Mouse (Mus musculus): ENCODE results near the gene Tacr2.

- no peak for TF ChIP-seq CTCF (IDR thresholded peaks at IDR 0.05 in 2 of 3, conservative IDR thresholded peaks at IDR 0.05 in 1 of 3; ENCODE audit: control insufficient read depth in 1 of 3, insufficient read depth in 1 of 3, low read depth in 2 of 3, low read length in 3 of 3, poor library complexity in 1 of 3, severe bottlenecking in 1 of 3)
- no peak for TF ChIP-seq ZC3H11A (IDR thresholded peaks at IDR 0.05; ENCODE audit: low read depth, low read length)
- TF ChIP-seq USF2 (IDR thresholded peaks at IDR 0.05; ENCODE audit: borderline replicate concordance in 1 of 2, insufficient read depth in 1 of 2, low read depth in 1 of 2, low read length in 2 of 2), result no peak
- no peak for TF ChIP-seq MAX (IDR thresholded peaks at IDR 0.05; ENCODE audit: low read length)
- no peak for TF ChIP-seq ELF1 (IDR thresholded peaks at IDR 0.05; ENCODE audit: low read depth, low read length)
- TF ChIP-seq NRF1 (IDR thresholded peaks at IDR 0.05; ENCODE audit: insufficient read depth, low read depth, low read length, poor library complexity, severe bottlenecking), result no peak
- TF ChIP-seq ETS1 (IDR thresholded peaks at IDR 0.05; ENCODE audit: low read depth, low read length), result no peak
- TF ChIP-seq POLR2A (IDR thresholded peaks at IDR 0.05; ENCODE audit: control insufficient read depth in 1 of 2, insufficient read depth in 1 of 2, low read depth in 1 of 2, low read length in 2 of 2, poor library complexity in 1 of 2), result no peak
- no peak for TF ChIP-seq ZNF384 (IDR thresholded peaks at IDR 0.05; ENCODE audit: low read depth, low read length)
- TF ChIP-seq SIN3A (IDR thresholded peaks at IDR 0.05; ENCODE audit: low read length), result no peak
- TF ChIP-seq MXI1 (IDR thresholded peaks at IDR 0.05; ENCODE audit: low read depth, low read length), result no peak
Measured at GRCm38 (mm10) chr10:62231811-62232210, 20.4 kb upstream of the Tacr2 start.

Data from MEL (cell line).